Comparison of ENCODE assay signal across 22 mouse cellular contexts in genomic region chr2:42055337-42055736, GRCm38 (mm10).
DNase-seq lines count a peak whose midpoint lies in the region; ATAC-seq and TF ChIP-seq lines count a peak whose summit lies in the region.
"Had no signal": no experiment of that assay in that cellular context is flagged by ENCODE, and none has a peak within 500 bp of the region (broad histone marks: within the 10 kb centered on the region; RNA-seq: fewer than 3 reads in every experiment).

No protein-coding gene starts in this region.

- no peak overlapping the region for H3K27ac ChIP-seq in forebrain, postnatal 0 days (ENCODE audit: low read depth, low read length)
- H3K27ac ChIP-seq in forebrain, embryonic 13.5 days, result no peak overlapping the region
- no peak overlapping the region for H3K27ac ChIP-seq in layer of hippocampus, adult 2 months
- no peak overlapping the region for H3K27ac ChIP-seq in thymus, adult 2 months (ENCODE audit: control insufficient read depth, insufficient read depth, low read length)
- H3K27ac ChIP-seq: forebrain, embryonic 12.5 days; heart, embryonic 13.5 days; hindbrain, embryonic 14.5 days; limb, embryonic 12.5 days; liver, embryonic 15.5 days; midbrain, embryonic 13.5 days; neural tube, embryonic 15.5 days had no signal

- no peak for DNase-seq in forebrain, postnatal 0 days
- DNase-seq in layer of hippocampus, adult 2 months (ENCODE audit: low spot score in 2 of 2), result no peak
- DNase-seq in layer of hippocampus, postnatal 25 days (ENCODE audit: extremely low spot score in 1 of 2, low spot score in 1 of 2), result no peak
- peak; percentile 1 for DNase-seq in 416B (ENCODE audit: low read depth)
- peak; percentile 49 for DNase-seq in brain, adult 2 months (ENCODE audit: low read depth, low spot score)
- no peak for DNase-seq in thymus, adult 2 months
- no peak for DNase-seq in kidney, postnatal 25 days
- DNase-seq: adrenal gland, adult 2 months; heart, postnatal 36 days; kidney, adult 11 months; kidney, postnatal 14 days; lung, postnatal 10 days; right cerebral cortex, postnatal 25 days; thymus, postnatal 14 days had no signal

- H3K9me3 ChIP-seq in forebrain, postnatal 0 days (ENCODE audit: low read length), result no peaks in the 10 kb centered on the region
- no peaks in the 10 kb centered on the region for H3K9me3 ChIP-seq in forebrain, embryonic 13.5 days (replicated peaks)
- H3K9me3 ChIP-seq: forebrain, embryonic 12.5 days; heart, embryonic 13.5 days; limb, embryonic 12.5 days; liver, embryonic 15.5 days; midbrain, embryonic 13.5 days; neural tube, embryonic 15.5 days had no signal

- 50% methylated on average over 1 of the region's 1 CpGs for WGBS in forebrain, postnatal 0 days
- 65% methylated on average over 1 of the region's 1 CpGs for WGBS in forebrain, embryonic 13.5 days
- 65% methylated on average over 1 of the region's 1 CpGs for WGBS in thymus, adult 2 months

- peak; percentile 36 for TF ChIP-seq CTCF in forebrain, postnatal 0 days (IDR thresholded peaks at IDR 0.05; ENCODE audit: low read depth)
- TF ChIP-seq CTCF in layer of hippocampus, adult 2 months (conservative IDR thresholded peaks at IDR 0.05), result peak; percentile 74
- TF ChIP-seq CTCF in thymus, adult 2 months (IDR thresholded peaks at IDR 0.05; ENCODE audit: borderline replicate concordance, control insufficient read depth, extremely low read depth, insufficient read depth, low read length, poor library complexity), result no peak

- H3K4me3 ChIP-seq in forebrain, postnatal 0 days (ENCODE audit: low read depth, low read length), result no peak overlapping the region
- no peak overlapping the region for H3K4me3 ChIP-seq in forebrain, embryonic 13.5 days
- H3K4me3 ChIP-seq in layer of hippocampus, adult 2 months, result no peak overlapping the region
- no peak overlapping the region for H3K4me3 ChIP-seq in thymus, adult 2 months (ENCODE audit: control insufficient read depth, insufficient read depth, low read length)
- H3K4me3 ChIP-seq: forebrain, embryonic 12.5 days; heart, embryonic 13.5 days; limb, embryonic 12.5 days; liver, embryonic 15.5 days; midbrain, embryonic 13.5 days; neural tube, embryonic 15.5 days had no signal

- H3K9ac ChIP-seq in forebrain, postnatal 0 days, result no peak overlapping the region
- no peak overlapping the region for H3K9ac ChIP-seq in forebrain, embryonic 13.5 days
- H3K9ac ChIP-seq: forebrain, embryonic 12.5 days; heart, embryonic 13.5 days; hindbrain, embryonic 14.5 days; limb, embryonic 12.5 days; liver, embryonic 15.5 days; midbrain, embryonic 13.5 days; neural tube, embryonic 15.5 days had no signal

- no peak for TF ChIP-seq POLR2A in thymus, adult 2 months (IDR thresholded peaks at IDR 0.05; ENCODE audit: control insufficient read depth, extremely low read depth, insufficient read depth, low read length, poor library complexity)

- no peaks in the 10 kb centered on the region for H3K4me1 ChIP-seq in forebrain, postnatal 0 days (ENCODE audit: insufficient read depth)
- H3K4me1 ChIP-seq in forebrain, embryonic 13.5 days, result no peaks in the 10 kb centered on the region
- no peaks in the 10 kb centered on the region for H3K4me1 ChIP-seq in thymus, adult 2 months (replicated peaks; ENCODE audit: control insufficient read depth, insufficient read depth, low read length)
- H3K4me1 ChIP-seq: forebrain, embryonic 12.5 days; heart, embryonic 13.5 days; limb, embryonic 12.5 days; liver, embryonic 15.5 days; midbrain, embryonic 13.5 days; neural tube, embryonic 15.5 days had no signal

- H3K27me3 ChIP-seq in forebrain, postnatal 0 days (ENCODE audit: insufficient read depth, low read length), result no peaks in the 10 kb centered on the region
- H3K27me3 ChIP-seq in forebrain, embryonic 13.5 days, result no peaks in the 10 kb centered on the region
- no peaks in the 10 kb centered on the region for H3K27me3 ChIP-seq in thymus, adult 2 months (ENCODE audit: control insufficient read depth, insufficient read depth, low read length)
- H3K27me3 ChIP-seq: forebrain, embryonic 12.5 days; heart, embryonic 13.5 days; limb, embryonic 12.5 days; liver, embryonic 15.5 days; midbrain, embryonic 13.5 days; neural tube, embryonic 15.5 days had no signal

- no peak overlapping the region for H3K4me2 ChIP-seq in forebrain, postnatal 0 days (ENCODE audit: low read depth)
- no peak overlapping the region for H3K4me2 ChIP-seq in forebrain, embryonic 13.5 days
- H3K4me2 ChIP-seq: forebrain, embryonic 12.5 days; heart, embryonic 13.5 days; hindbrain, embryonic 14.5 days; limb, embryonic 12.5 days; liver, embryonic 15.5 days; midbrain, embryonic 13.5 days; neural tube, embryonic 15.5 days had no signal

- no peaks in the 10 kb centered on the region for H3K36me3 ChIP-seq in forebrain, postnatal 0 days (ENCODE audit: insufficient read depth)
- H3K36me3 ChIP-seq in forebrain, embryonic 13.5 days (ENCODE audit: poor library complexity, severe bottlenecking), result no peaks in the 10 kb centered on the region
- no peaks in the 10 kb centered on the region for H3K36me3 ChIP-seq in thymus, adult 2 months (ENCODE audit: control insufficient read depth, insufficient read depth, low read length)
- H3K36me3 ChIP-seq: forebrain, embryonic 12.5 days; heart, embryonic 13.5 days; limb, embryonic 12.5 days; liver, embryonic 15.5 days; midbrain, embryonic 13.5 days; neural tube, embryonic 15.5 days had no signal

- ATAC-seq in forebrain, postnatal 0 days, result no peak
- no peak for ATAC-seq in forebrain, embryonic 13.5 days
- ATAC-seq: midbrain, embryonic 13.5 days had no signal

Comparison
In these comparisons a context has a peak if more than half of its experiments do, and no peak if none do; other contexts are left out.
1. DNase-seq: peak in 416B (single experiment) and brain, adult 2 months (single experiment); none in forebrain, postnatal 0 days (single experiment), layer of hippocampus, adult 2 months (0 of 2), layer of hippocampus, postnatal 25 days (0 of 2), thymus, adult 2 months (single experiment) and kidney, postnatal 25 days (0 of 2).